Mouse (Mus musculus) embryonic facial prominence, embryonic 11.5 days (tissue): Measurements from ENCODE around the gene Coro1b. TPM values are rescaled to one million over a fixed set of nuclear protein-coding genes. Genes with fewer than 3 reads are reported as not detected.

ENCODE experiments used
- ATAC-seq: fragments of 200-750 bp; cut with Nextera tagmentation; replicated peaks from 2 replicates; pipeline ENCODE4 v1.8.0; 2017; ENCODE audit warnings: low read depth; ENCODE audit not compliant: insufficient number of reproducible peaks, low FRiP score, low TSS enrichment
- DNase-seq: peaks from one replicate; pipeline ENCODE4 v3.0.0-alpha.2; 2015; ENCODE audit warnings: low spot score
- H3K27ac ChIP-seq: fragments of 300-500 bp; sonication (generic); replicated peaks from 2 replicates; pipeline ENCODE4 v1.5.1; 2014; ENCODE audit warnings: mild to moderate bottlenecking, low read depth, low read length, control low read depth
- H3K27me3 ChIP-seq: fragments of 300-500 bp; sonication (generic); 2 replicates; pipeline ENCODE4 v1.6.1; 2014; ENCODE audit warnings: mild to moderate bottlenecking, low read length, moderate library complexity, mixed read lengths; ENCODE audit not compliant: control insufficient read depth, insufficient read depth
- H3K36me3 ChIP-seq: fragments of 300-500 bp; sonication (generic); replicated peaks from 2 replicates; pipeline ENCODE4 v1.6.1; 2014; ENCODE audit warnings: low read depth, mild to moderate bottlenecking, low read length, moderate library complexity, mixed read lengths; ENCODE audit not compliant: control insufficient read depth, insufficient read depth
- H3K4me1 ChIP-seq: fragments of 300-500 bp; sonication (generic); 2 replicates; pipeline ENCODE4 v1.6.1; 2014; ENCODE audit warnings: low read length, mixed read lengths; ENCODE audit not compliant: control insufficient read depth, insufficient read depth
- H3K4me2 ChIP-seq: fragments of 300-500 bp; sonication (generic); 2 replicates; pipeline ENCODE4 v1.6.1; 2014; ENCODE audit warnings: low read depth, mild to moderate bottlenecking, control low read depth, low read length, moderate library complexity
- H3K4me3 ChIP-seq: fragments of 300-500 bp; sonication (generic); 2 replicates; pipeline ENCODE4 v1.5.1; 2014; ENCODE audit warnings: low read depth, low read length, control low read depth
- H3K9ac ChIP-seq: fragments of 300-500 bp; sonication (generic); replicated peaks from 2 replicates; pipeline ENCODE4 v1.6.1; 2014; ENCODE audit warnings: mild to moderate bottlenecking, control low read depth, low read length
- H3K9me3 ChIP-seq: fragments of 300-500 bp; sonication (generic); replicated peaks from 2 replicates; pipeline ENCODE4 v1.6.1; 2016; ENCODE audit warnings: mild to moderate bottlenecking, low read length, inconsistent platforms, mixed read lengths; ENCODE audit not compliant: control insufficient read depth
- WGBS: fragments of 180-500 bp; shearing (Covaris S2); extraction: QIAGEN DNeasy Blood & Tissue Kit; methylation state at CpG from one replicate; pipeline ENCODE4 v1.1.7; 2014; 5-methylcytosine and 5-hydroxymethylcytosine counted together
- polyA plus RNA-seq: library from polyadenylated mRNA; unstranded; fragments of >200 nt; fragmentation: Nextera tagmentation; extraction: Ambion mirVana; gene quantifications from 2 replicates; pipeline ENCODE4 v1.2.1, GENCODE M21; 2014

The Coro1b gene
- polyA plus RNA-seq, 1 experiment from 2014 or later = 108 TPM

GRCm38 (mm10) chr19:4147782-4148490 lies 483 bp upstream of the Coro1b start:
- H3K4me2 ChIP-seq = 0 out of 2 replicates have a peak overlapping the region, but pooled peaks have one; percentile 13
- H3K27me3 ChIP-seq = no peaks in the 10 kb centered on the region
- H3K27ac ChIP-seq = no peak overlapping the region
- peak overlapping the region; percentile 73 for H3K4me3 ChIP-seq
- peaks cover 4% of the 10 kb centered on the region for H3K4me1 ChIP-seq
- WGBS = 40% methylated on average over 9 of the region's 9 CpGs
- no peak for DNase-seq
- no peaks in the 10 kb centered on the region for H3K36me3 ChIP-seq
- H3K9ac ChIP-seq = peak overlapping the region; percentile 18; the same call in 1 of the 2 replicates
- no peaks in the 10 kb centered on the region for H3K9me3 ChIP-seq
- no peak for ATAC-seq

DNA sequence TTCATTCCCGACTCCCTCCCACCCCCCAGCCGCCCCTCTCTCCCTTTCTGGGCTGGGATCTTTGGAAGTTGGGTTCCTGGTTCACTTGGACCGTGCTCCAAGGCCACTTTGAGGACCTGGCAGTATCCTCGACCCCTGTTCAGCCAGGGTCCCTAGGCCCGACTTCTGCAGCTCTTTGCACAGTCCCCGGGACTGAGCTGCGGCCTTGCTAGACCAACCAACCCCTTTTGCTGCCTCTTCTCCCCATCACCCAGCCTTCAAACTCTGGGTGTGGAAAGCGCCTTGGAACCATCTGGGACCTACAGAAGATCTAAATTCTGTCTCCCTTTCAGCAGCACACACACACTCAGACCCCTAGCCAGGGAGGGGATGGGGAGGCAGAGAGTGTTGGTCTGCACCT lies 400 bp downstream of the Coro1b start:
- no peak for DNase-seq
- Histone ChIP-seq H3K9ac (peak overlapping the region; percentile 78), H3K27ac (no peak overlapping the region; the same call in 1 of the 2 replicates), H3K9me3 (no peaks in the 10 kb centered on the region), H3K4me2 (peak overlapping the region; percentile 84), H3K4me3 (peak overlapping the region; percentile 73), H3K36me3 (no peaks in the 10 kb centered on the region), H3K4me1 (peaks cover 4% of the 10 kb centered on the region), H3K27me3 (no peaks in the 10 kb centered on the region)
- 3% methylated on average over 8 of the region's 8 CpGs for WGBS
- 0 out of 2 replicates have a peak, but pooled peaks have one; percentile 0 for ATAC-seq

DNA sequence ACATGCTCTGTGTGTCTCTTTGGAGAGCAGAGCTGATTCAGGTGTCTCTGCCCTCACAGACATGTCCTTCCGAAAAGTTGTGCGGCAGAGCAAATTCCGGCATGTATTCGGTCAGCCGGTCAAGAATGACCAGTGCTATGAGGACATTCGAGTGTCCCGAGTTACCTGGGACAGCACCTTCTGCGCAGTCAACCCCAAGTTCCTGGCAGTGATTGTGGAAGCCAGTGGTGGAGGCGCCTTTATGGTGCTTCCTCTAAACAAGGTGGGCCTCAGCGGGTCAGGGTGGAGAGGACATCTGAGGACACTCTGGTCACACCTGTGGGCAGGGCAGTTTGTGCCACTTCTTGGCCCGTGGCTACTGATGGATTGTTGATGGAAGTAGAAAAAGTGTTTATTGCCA lies 864 bp downstream of the Coro1b start:
- Histone ChIP-seq H3K9me3 (no peaks in the 10 kb centered on the region), H3K4me3 (peak overlapping the region; percentile 73), H3K27me3 (no peaks in the 10 kb centered on the region), H3K36me3 (no peaks in the 10 kb centered on the region), H3K27ac (no peak overlapping the region), H3K4me2 (peak overlapping the region; percentile 84), H3K4me1 (peaks cover 4% of the 10 kb centered on the region), H3K9ac (peak overlapping the region; percentile 78)
- DNase-seq (no peak), ATAC-seq (no peak)
- WGBS = 90% methylated on average over 11 of the region's 11 CpGs

- Histone ChIP-seq H3K4me1 (peaks cover 4% of the 10 kb centered on the region), H3K4me2 (no peak overlapping the region), H3K27me3 (no peaks in the 10 kb centered on the region), H3K9ac (no peak overlapping the region), H3K4me3 (no peak overlapping the region), H3K27ac (no peak overlapping the region), H3K9me3 (no peaks in the 10 kb centered on the region), H3K36me3 (no peaks in the 10 kb centered on the region)
- ATAC-seq (no peak), DNase-seq (no peak)
- 94% methylated on average over 17 of the region's 17 CpGs for WGBS
Observed at GRCm38 (mm10) chr19:4149764-4150461, 1.5 kb downstream of the Coro1b start.

GRCm38 (mm10) chr19:4150567-4151487 lies 2.4 kb downstream of the Coro1b start:
- ATAC-seq (no peak), DNase-seq (no peak)
- Histone ChIP-seq H3K27me3 (no peaks in the 10 kb centered on the region), H3K27ac (no peak overlapping the region), H3K4me2 (no peak overlapping the region), H3K36me3 (no peaks in the 10 kb centered on the region), H3K4me3 (no peak overlapping the region), H3K9ac (no peak overlapping the region), H3K4me1 (peaks cover 4% of the 10 kb centered on the region), H3K9me3 (no peaks in the 10 kb centered on the region)
- 90% methylated on average over 22 of the region's 22 CpGs for WGBS

- Histone ChIP-seq H3K9me3 (no peaks in the 10 kb centered on the region), H3K4me2 (no peak overlapping the region), H3K27me3 (no peaks in the 10 kb centered on the region), H3K4me3 (no peak overlapping the region), H3K27ac (no peak overlapping the region), H3K4me1 (peaks cover 4% of the 10 kb centered on the region), H3K36me3 (no peaks in the 10 kb centered on the region; the same call in none of the 2 replicates), H3K9ac (no peak overlapping the region)
- WGBS = 81% methylated on average over 5 of the region's 5 CpGs
- DNase-seq (no peak), ATAC-seq (no peak)
Observed at GRCm38 (mm10) chr19:4151488-4151860, 3.1 kb downstream of the Coro1b start.

DNA sequence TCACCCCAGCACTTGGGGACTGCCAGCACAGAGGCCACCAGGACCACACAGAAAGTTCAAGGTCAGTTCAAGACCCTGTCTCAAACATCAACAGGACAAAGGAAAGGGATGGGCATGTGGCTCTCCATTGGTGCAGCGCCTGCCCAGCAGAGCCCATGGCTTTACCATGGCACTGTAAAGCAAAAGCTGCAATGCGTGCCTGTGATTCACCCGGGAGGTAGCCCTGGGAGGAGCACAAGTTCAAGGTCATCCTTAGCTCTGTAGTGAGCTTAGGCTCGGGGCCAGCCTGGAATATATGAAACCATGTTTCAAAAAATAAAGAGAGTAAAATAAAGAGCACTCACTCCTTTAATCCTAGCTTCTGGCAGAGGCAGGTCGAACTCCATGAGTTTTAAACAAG lies 3.5 kb downstream of the Coro1b start:
- Histone ChIP-seq H3K27me3 (no peaks in the 10 kb centered on the region), H3K36me3 (no peaks in the 10 kb centered on the region; the same call in none of the 2 replicates), H3K4me1 (peaks cover 4% of the 10 kb centered on the region), H3K9ac (no peak overlapping the region), H3K4me2 (no peak overlapping the region), H3K9me3 (no peaks in the 10 kb centered on the region), H3K4me3 (no peak overlapping the region), H3K27ac (no peak overlapping the region)
- no peak for ATAC-seq
- 90% methylated on average over 5 of the region's 5 CpGs for WGBS
- no peak for DNase-seq
